Mouse (Mus musculus) embryonic fibroblast, embryonic 13.5 days (primary cell): ENCODE data around the gene Tbca.

Experiments
- CTCF ChIP-seq: IDR thresholded peaks from 2 replicates; pipeline ENCODE4 v1.5.1; 2011; ENCODE audit warnings: mild to moderate bottlenecking, control low read depth, low read length, moderate library complexity, borderline replicate concordance; ENCODE audit not compliant: insufficient read depth
- POLR2A ChIP-seq: IDR thresholded peaks from 2 replicates; pipeline ENCODE4 v1.6.1; 2011; ENCODE audit warnings: low read depth, mild to moderate bottlenecking, control low read depth, low read length, moderate library complexity

DNA sequence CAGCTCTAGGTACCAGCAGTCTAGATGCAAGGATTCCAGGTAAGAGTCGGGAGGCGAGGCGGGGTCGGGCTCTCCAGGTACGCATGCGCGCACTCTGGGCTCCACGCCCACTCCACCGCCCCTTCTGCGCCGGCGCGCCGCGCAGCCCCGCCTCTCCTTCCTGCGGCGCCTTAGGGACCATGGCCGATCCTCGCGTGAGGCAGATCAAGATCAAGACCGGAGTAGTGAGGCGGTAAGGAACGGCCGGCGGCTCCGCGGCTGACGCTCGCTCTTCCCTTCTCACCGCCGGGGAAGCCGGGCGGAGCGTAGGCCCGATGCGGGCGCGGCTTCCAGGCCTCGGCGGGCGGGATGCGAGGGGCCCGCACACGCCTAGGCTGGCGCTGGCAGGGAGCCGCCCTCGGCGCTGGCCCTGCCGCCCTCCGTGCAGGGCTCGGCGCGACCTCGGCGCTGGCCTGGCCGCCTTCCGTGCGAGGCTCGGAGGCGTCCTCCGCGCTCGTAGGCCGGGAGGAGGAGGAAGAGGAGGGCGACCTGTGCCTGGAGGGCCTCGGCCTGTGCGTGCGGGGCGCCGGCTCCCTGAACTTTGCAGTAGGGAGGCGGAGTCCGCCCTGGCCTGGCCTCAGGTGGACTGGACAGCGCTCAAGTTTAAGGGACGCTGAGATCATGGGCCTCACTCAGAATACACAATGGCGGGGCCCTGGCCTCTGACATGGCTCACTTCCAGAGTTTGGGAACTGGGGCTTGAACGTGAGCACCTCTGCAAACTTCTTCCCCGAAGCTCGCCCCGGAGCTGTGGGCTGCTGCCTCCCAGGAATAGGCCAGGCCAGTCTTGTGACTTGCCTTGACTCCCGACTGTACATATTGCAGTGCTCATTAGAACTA is at the start of gene Tbca:
- TF ChIP-seq POLR2A (peak; percentile 91), CTCF (no peak)
